Mouse (Mus musculus) olfactory bulb, adult 2 months (tissue): Measurements from ENCODE around the gene A130010J15Rik.

ENCODE experiments used
- CTCF ChIP-seq: fragments of 200-500 bp; IDR thresholded peaks from 2 replicates; pipeline ENCODE4 v1.5.1; 2012; ENCODE audit warnings: low read depth, mild to moderate bottlenecking, low read length, moderate library complexity; ENCODE audit not compliant: insufficient read depth
- POLR2A ChIP-seq: fragments of 200-500 bp; IDR thresholded peaks from 2 replicates; pipeline ENCODE4 v1.6.1; 2012; ENCODE audit warnings: mild to moderate bottlenecking, low read depth, low read length, moderate library complexity; ENCODE audit not compliant: insufficient read depth

DNA sequence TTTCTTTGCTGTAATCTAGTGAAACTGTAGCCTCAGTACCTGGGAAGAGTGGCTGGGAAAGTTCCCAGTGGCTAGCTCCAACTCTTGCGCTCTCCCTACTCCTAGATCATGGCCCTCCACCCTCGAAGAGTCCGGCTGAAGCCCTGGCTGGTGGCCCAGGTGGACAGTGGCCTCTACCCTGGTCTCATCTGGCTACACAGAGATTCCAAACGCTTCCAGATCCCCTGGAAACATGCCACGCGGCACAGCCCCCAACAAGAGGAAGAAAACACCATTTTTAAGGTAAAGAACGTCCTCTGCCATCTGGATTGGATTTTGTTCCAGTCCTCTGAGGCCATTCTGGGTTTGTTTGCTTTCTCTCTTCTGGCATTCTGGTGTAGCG, 10.7 kb upstream of the A130010J15Rik start:
- no peak for TF ChIP-seq CTCF
- TF ChIP-seq POLR2A = no peak
